Mouse (Mus musculus) heart, embryonic 16.5 days (tissue): Measurements from ENCODE around the gene Zcchc12. TPM values are rescaled to one million over a fixed set of nuclear protein-coding genes. Genes with fewer than 3 reads are reported as not detected.

Experiments
- ATAC-seq: fragments of 200-750 bp; cut with Nextera tagmentation; replicated peaks from 2 replicates; pipeline ENCODE4 v1.8.0; 2017; ENCODE audit warnings: moderate number of reproducible peaks; ENCODE audit not compliant: insufficient read depth, low FRiP score; ENCODE audit errors: extremely low read depth
- H3K27ac ChIP-seq: fragments of 300-500 bp; sonication (generic); 2 replicates; pipeline ENCODE4 v1.5.1; 2014; ENCODE audit warnings: mild to moderate bottlenecking, low read length, control low read depth, moderate library complexity
- H3K27me3 ChIP-seq: fragments of 300-500 bp; sonication (generic); 2 replicates; pipeline ENCODE4 v1.6.1; 2014; ENCODE audit warnings: low read length, mixed read lengths; ENCODE audit not compliant: control insufficient read depth, insufficient read depth
- H3K36me3 ChIP-seq: fragments of 300-500 bp; sonication (generic); 2 replicates; pipeline ENCODE4 v1.6.1; 2014; ENCODE audit not compliant: control insufficient read depth, insufficient read depth
- H3K4me1 ChIP-seq: fragments of 300-500 bp; sonication (generic); 2 replicates; pipeline ENCODE4 v1.6.1; 2014; ENCODE audit warnings: low read length, mixed read lengths; ENCODE audit not compliant: control insufficient read depth, insufficient read depth
- H3K4me2 ChIP-seq: fragments of 300-500 bp; sonication (generic); 2 replicates; pipeline ENCODE4 v1.6.1; 2014; ENCODE audit warnings: low read depth, mild to moderate bottlenecking, control low read depth, low read length
- H3K4me3 ChIP-seq: fragments of 300-500 bp; sonication (generic); 2 replicates; pipeline ENCODE4 v1.5.1; 2014; ENCODE audit warnings: mild to moderate bottlenecking, control low read depth, low read length
- H3K9ac ChIP-seq: fragments of 300-500 bp; sonication (generic); 2 replicates; pipeline ENCODE4 v1.6.1; 2014; ENCODE audit warnings: low read length, control low read depth
- H3K9me3 ChIP-seq: fragments of 300-500 bp; sonication (generic); replicated peaks from 2 replicates; pipeline ENCODE4 v1.6.1; 2016; ENCODE audit warnings: low read length; ENCODE audit not compliant: control insufficient read depth
- WGBS: fragments of 180-500 bp; shearing (Covaris S2); extraction: QIAGEN DNeasy Blood & Tissue Kit; methylation state at CpG from one replicate; pipeline ENCODE4 v1.1.7; 2014; 5-methylcytosine and 5-hydroxymethylcytosine counted together
- polyA plus RNA-seq: library from polyadenylated mRNA; unstranded; fragments of >200 nt; fragmentation: Nextera tagmentation; extraction: Ambion mirVana; gene quantifications from 2 replicates; pipeline ENCODE4 v1.2.1, GENCODE M21; 2015

Zcchc12 gene
- polyA plus RNA-seq, 1 experiment from 2014 or later = 2.0 TPM

DNA sequence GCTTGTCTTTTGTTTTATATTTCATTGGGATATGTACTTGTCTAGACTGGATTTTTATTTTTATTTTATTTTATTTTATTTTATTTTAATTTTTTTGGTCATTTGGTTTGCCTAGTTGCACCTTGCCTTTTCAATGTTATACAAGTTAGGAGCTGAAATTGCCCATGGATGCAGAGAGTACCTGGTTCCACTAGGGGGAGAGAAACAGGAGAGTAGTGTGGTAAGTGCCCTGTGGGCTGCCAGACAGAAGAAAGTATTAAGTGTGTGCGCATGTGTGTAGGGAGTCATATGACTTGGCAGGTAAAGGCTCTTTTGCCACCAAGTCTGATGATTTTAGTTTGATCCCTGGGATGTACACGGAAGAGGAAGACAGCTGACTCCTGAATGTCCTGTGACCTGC, 13.8 kb downstream of the Zcchc12 start:
- Histone ChIP-seq H3K36me3 (no peaks in the 10 kb centered on the region), H3K4me3 (no peak overlapping the region), H3K27ac (no peak overlapping the region), H3K4me1 (no peaks in the 10 kb centered on the region), H3K27me3 (no peaks in the 10 kb centered on the region), H3K9me3 (no peaks in the 10 kb centered on the region; the same call in 1 of the 2 replicates), H3K9ac (no peak overlapping the region), H3K4me2 (no peak overlapping the region)
- no peak for ATAC-seq
- 68% methylated on average over 2 of the region's 2 CpGs for WGBS

GRCm38 (mm10) chrX:36211216-36211615, 15.5 kb downstream of the Zcchc12 start:
- no peak overlapping the region for H3K27ac ChIP-seq
- H3K9ac ChIP-seq = no peak overlapping the region
- no peak overlapping the region for H3K4me3 ChIP-seq
- no peak overlapping the region for H3K4me2 ChIP-seq
- no peaks in the 10 kb centered on the region; the same call in 1 of the 2 replicates for H3K9me3 ChIP-seq
- H3K4me1 ChIP-seq = no peaks in the 10 kb centered on the region
- H3K27me3 ChIP-seq = no peaks in the 10 kb centered on the region
- H3K36me3 ChIP-seq = no peaks in the 10 kb centered on the region
- 71% methylated on average over 3 of the region's 3 CpGs for WGBS
- ATAC-seq = no peak

DNA sequence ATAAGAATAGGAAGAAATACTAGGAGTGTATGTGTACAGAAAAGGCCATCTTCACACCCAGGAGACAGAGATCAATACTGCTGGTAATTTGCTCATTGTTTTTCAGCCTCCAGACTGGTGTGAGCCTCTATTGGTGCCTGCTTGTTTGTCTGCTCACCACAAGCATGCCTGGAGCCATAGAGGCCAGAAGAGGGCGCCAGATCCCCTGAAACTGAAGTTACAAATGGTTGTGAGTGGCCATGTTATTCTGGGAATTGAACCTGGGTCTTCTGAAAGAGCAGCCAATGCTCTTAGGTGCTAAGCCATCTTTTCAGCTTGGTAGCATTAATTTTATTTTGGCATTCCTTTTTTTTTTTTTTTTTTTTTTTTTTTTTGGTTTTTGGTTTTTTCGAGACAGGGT, 25.7 kb downstream of the Zcchc12 start:
- no peak for ATAC-seq
- 18% methylated on average over 1 of the region's 2 CpGs for WGBS

GRCm38 (mm10) chrX:36225777-36226176, 30.1 kb downstream of the Zcchc12 start:
- Histone ChIP-seq H3K9me3 (no peaks in the 10 kb centered on the region), H3K4me3 (no peak overlapping the region), H3K36me3 (no peaks in the 10 kb centered on the region), H3K9ac (no peak overlapping the region), H3K4me1 (no peaks in the 10 kb centered on the region), H3K27me3 (no peaks in the 10 kb centered on the region), H3K4me2 (no peak overlapping the region), H3K27ac (no peak overlapping the region)
- WGBS = 18% methylated on average over 7 of the region's 7 CpGs
- ATAC-seq = no peak

More for the DNA sequence above, 25.7 kb downstream of the Zcchc12 start:
- Histone ChIP-seq H3K9ac (no peak overlapping the region), H3K4me3 (no peak overlapping the region), H3K27me3 (no peaks in the 10 kb centered on the region), H3K36me3 (no peaks in the 10 kb centered on the region), H3K27ac (no peak overlapping the region), H3K9me3 (no peaks in the 10 kb centered on the region), H3K4me2 (no peak overlapping the region), H3K4me1 (no peaks in the 10 kb centered on the region)

- Histone ChIP-seq H3K27me3 (no peaks in the 10 kb centered on the region), H3K27ac (no peak overlapping the region), H3K4me1 (no peaks in the 10 kb centered on the region), H3K4me2 (no peak overlapping the region), H3K9ac (no peak overlapping the region), H3K36me3 (no peaks in the 10 kb centered on the region), H3K4me3 (no peak overlapping the region), H3K9me3 (no peaks in the 10 kb centered on the region)
- no peak for ATAC-seq
- WGBS = 44% methylated on average over 2 of the region's 2 CpGs
These were observed 30.9 kb downstream of the Zcchc12 start for GRCm38 (mm10) chrX:36226577-36226976.

- no peaks in the 10 kb centered on the region for H3K36me3 ChIP-seq
- no peak for ATAC-seq
- H3K9me3 ChIP-seq = no peaks in the 10 kb centered on the region
- H3K27me3 ChIP-seq = no peaks in the 10 kb centered on the region
- no peak overlapping the region for H3K4me2 ChIP-seq
- H3K4me1 ChIP-seq = no peaks in the 10 kb centered on the region
- no peak overlapping the region; the same call in 1 of the 2 replicates for H3K27ac ChIP-seq
- 56% methylated on average over 7 of the region's 7 CpGs for WGBS
- no peak overlapping the region for H3K4me3 ChIP-seq
- H3K9ac ChIP-seq = no peak overlapping the region
These were observed 33.2 kb downstream of the Zcchc12 start for GRCm38 (mm10) chrX:36228861-36229260.

- WGBS = 48% methylated on average over 2 of the region's 2 CpGs
- no peaks in the 10 kb centered on the region for H3K36me3 ChIP-seq
- H3K9ac ChIP-seq = no peak overlapping the region
- no peaks in the 10 kb centered on the region for H3K9me3 ChIP-seq
- no peaks in the 10 kb centered on the region for H3K4me1 ChIP-seq
- H3K27ac ChIP-seq = no peak overlapping the region; the same call in 1 of the 2 replicates
- no peaks in the 10 kb centered on the region for H3K27me3 ChIP-seq
- no peak overlapping the region for H3K4me2 ChIP-seq
- no peak overlapping the region for H3K4me3 ChIP-seq
- ATAC-seq = no peak
These were observed 33.6 kb downstream of the Zcchc12 start for GRCm38 (mm10) chrX:36229273-36229672.

- WGBS = 74% methylated on average over 6 of the region's 6 CpGs
- no peaks in the 10 kb centered on the region for H3K36me3 ChIP-seq
These were observed 39.9 kb downstream of the Zcchc12 start for GRCm38 (mm10) chrX:36235652-36236051.

More at GRCm38 (mm10) chrX:36235652-36236051, 39.9 kb downstream of the Zcchc12 start:
- no peak overlapping the region for H3K27ac ChIP-seq
- no peak for ATAC-seq
- no peak overlapping the region for H3K4me3 ChIP-seq
- H3K4me1 ChIP-seq = no peaks in the 10 kb centered on the region
- no peaks in the 10 kb centered on the region for H3K27me3 ChIP-seq
- H3K4me2 ChIP-seq = no peak overlapping the region
- no peak overlapping the region for H3K9ac ChIP-seq
- H3K9me3 ChIP-seq = no peaks in the 10 kb centered on the region
